Mouse (Mus musculus) stomach, postnatal 0 days (tissue): ENCODE data around the gene Slc38a1.

Experiments
- CTCF ChIP-seq: IDR thresholded peaks from 2 replicates; pipeline ENCODE4 v1.5.1; 2016; ENCODE audit warnings: antibody characterized with exemption, low read depth, mild to moderate bottlenecking, moderate library complexity
- EP300 ChIP-seq: optimal IDR thresholded peaks from 2 replicates; pipeline ENCODE3; 2016; ENCODE audit warnings: antibody characterized with exemption

- no peak for TF ChIP-seq CTCF
- TF ChIP-seq EP300, result no peak
These were observed 78.9 kb downstream of the Slc38a1 start for GRCm38 (mm10) chr15:96563852-96564251.
